Mouse (Mus musculus) ES-Bruce4 (cell line): ENCODE data around the gene Adss. TPM values are rescaled to one million over a fixed set of nuclear protein-coding genes. Genes with fewer than 3 reads are reported as not detected.
"Not testable (repeated sequence)": the region's sequence is repeated elsewhere in the genome, so short reads cannot be mapped to it uniquely, and the experiment has no call there.

Experiments used
- H3K27ac ChIP-seq: 2 replicates; pipeline ENCODE4 v1.5.1; 2012; ENCODE audit warnings: low read length, inconsistent platforms; ENCODE audit not compliant: insufficient read depth
- H3K27me3 ChIP-seq: 2 replicates; pipeline ENCODE4 v1.6.1; 2012; ENCODE audit warnings: mild to moderate bottlenecking, low read length, inconsistent platforms; ENCODE audit not compliant: control insufficient read depth, poor library complexity, insufficient read depth, severe bottlenecking
- H3K36me3 ChIP-seq: 2 replicates; pipeline ENCODE4 v1.6.1; 2012; ENCODE audit warnings: inconsistent platforms, mild to moderate bottlenecking, low read length, moderate library complexity; ENCODE audit not compliant: control insufficient read depth, poor library complexity, insufficient read depth, severe bottlenecking
- H3K4me1 ChIP-seq: one replicate; pipeline ENCODE4 v1.8.1; 2011; ENCODE audit warnings: low read length; ENCODE audit not compliant: control insufficient read depth, insufficient read depth
- H3K4me3 ChIP-seq: 2 replicates; pipeline ENCODE4 v1.5.1; 2011; ENCODE audit warnings: low read depth, mild to moderate bottlenecking, low read length
- H3K9ac ChIP-seq: 2 replicates; pipeline ENCODE4 v1.6.1; 2012; ENCODE audit warnings: low read depth, mild to moderate bottlenecking, inconsistent platforms; ENCODE audit not compliant: poor library complexity, severe bottlenecking
- H3K9me3 ChIP-seq: replicated peaks from 2 replicates; pipeline ENCODE4 v1.6.1; 2012; ENCODE audit warnings: mild to moderate bottlenecking, low read length, inconsistent platforms; ENCODE audit not compliant: control insufficient read depth, poor library complexity, insufficient read depth, severe bottlenecking
- CTCF ChIP-seq: IDR thresholded peaks from one replicate; pipeline ENCODE4 v1.8.1; 2011; ENCODE audit warnings: low read depth, low read length
- EP300 ChIP-seq: IDR thresholded peaks from 2 replicates; pipeline ENCODE4 v1.6.1; 2011; ENCODE audit warnings: low read depth, low read length; ENCODE audit not compliant: insufficient read depth
- POLR2A ChIP-seq: IDR thresholded peaks from one replicate; pipeline ENCODE4 v1.8.1; 2011; ENCODE audit warnings: low read length; ENCODE audit not compliant: insufficient read depth
- polyA plus RNA-seq: library from polyadenylated mRNA; stranded (reverse); fragments of >200 nt; gene quantifications from 2 replicates; pipeline ENCODE4 v1.2.4, GENCODE M21; 2011; ENCODE audit warnings: low read depth; ENCODE audit not compliant: missing spikeins, insufficient read depth, insufficient read length

Gene Adss
- 157 and 166 TPM in 2 replicates for polyA plus RNA-seq

DNA sequence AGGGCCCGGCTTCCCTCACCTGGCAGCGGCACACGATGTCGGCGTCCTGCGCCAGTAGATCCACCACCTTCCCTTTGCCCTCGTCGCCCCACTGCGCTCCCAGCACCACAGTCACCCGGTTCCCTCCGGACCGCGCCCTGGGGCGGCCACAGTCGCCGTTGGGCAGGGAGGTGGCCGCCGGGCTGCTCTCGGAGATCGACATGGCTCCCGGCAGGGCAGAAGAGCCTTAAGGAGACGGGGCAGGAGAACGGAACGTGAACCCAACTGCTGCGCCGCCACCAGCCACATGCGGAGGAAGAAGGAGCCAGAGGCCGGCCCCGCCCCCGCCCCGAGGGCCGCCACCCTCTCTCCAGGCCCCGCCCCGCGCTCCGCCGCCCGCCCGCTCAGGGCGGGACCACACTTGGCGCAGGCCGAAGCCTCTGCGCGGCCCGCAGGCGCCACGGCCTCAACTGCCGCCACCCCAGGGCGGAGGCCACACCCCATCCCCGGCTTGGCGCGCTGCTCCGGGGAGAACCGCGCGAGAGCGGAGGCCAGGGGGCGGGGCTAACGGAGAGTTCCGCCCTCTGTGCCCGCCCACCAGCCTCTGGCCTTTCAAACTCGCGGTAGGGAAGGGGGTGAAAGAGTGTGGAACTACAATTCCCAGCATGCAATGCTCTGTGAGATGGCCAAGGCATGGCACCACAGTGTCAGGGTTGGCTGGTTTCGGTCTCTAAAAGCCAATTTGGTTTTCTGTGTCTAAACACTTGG, at the start of gene Adss:
Adss (minus strand) TSS at position 319 of the 747 bp plus-strand sequence.
- peak within 1 kb of the TSS; percentile 48 for H3K27ac ChIP-seq

DNA sequence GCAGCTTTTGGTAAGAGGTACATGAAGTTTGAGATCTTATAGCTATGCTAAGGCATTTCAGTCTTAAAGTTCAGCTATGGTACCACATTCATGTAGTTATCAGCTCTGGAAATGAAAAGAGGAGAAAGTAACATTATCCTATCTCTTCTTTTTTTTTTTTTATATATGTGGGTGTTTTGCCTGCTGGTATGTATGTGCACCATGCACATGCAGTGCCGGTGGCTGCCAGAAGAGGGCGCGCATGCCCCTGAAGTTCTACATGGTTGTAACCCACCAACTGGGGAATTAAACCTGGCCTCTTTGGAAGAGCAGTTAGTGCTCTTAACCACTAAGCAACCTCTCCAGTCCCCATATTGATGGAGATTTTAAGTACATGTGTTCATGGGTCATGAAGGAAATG, 49.5 kb upstream of the Adss start:
- H3K4me3 ChIP-seq, H3K27me3 ChIP-seq, H3K36me3 ChIP-seq, H3K9me3 ChIP-seq, H3K27ac ChIP-seq, H3K4me1 ChIP-seq, H3K9ac ChIP-seq: not testable (repeated sequence)
- peak; percentile 57 for TF ChIP-seq CTCF

More for the DNA sequence above, at the start of gene Adss:
- H3K9ac ChIP-seq: peak within 1 kb of the TSS; percentile 82
- no peaks in the 10 kb centered on the region for H3K27me3 ChIP-seq
- H3K4me3 ChIP-seq: peak within 1 kb of the TSS; percentile 86
- peak; percentile 87 for TF ChIP-seq POLR2A
- no peak for TF ChIP-seq CTCF
- peaks cover 4% of the 10 kb centered on the region; the same call in 1 of the 2 replicates for H3K36me3 ChIP-seq
- no peaks in the 10 kb centered on the region for H3K4me1 ChIP-seq
- H3K9me3 ChIP-seq: no peaks in the 10 kb centered on the region

- not testable (repeated sequence) for H3K27ac ChIP-seq, H3K4me1 ChIP-seq, H3K9ac ChIP-seq, H3K36me3 ChIP-seq, H3K27me3 ChIP-seq, H3K9me3 ChIP-seq, H3K4me3 ChIP-seq
Measured at GRCm38 (mm10) chr1:177827776-177828175, 31.5 kb upstream of the Adss start.

GRCm38 (mm10) chr1:177806772-177807171, 10.5 kb upstream of the Adss start:
- peak; percentile 3 for TF ChIP-seq CTCF
- H3K36me3 ChIP-seq, H3K27ac ChIP-seq, H3K9me3 ChIP-seq, H3K4me1 ChIP-seq, H3K9ac ChIP-seq, H3K27me3 ChIP-seq, H3K4me3 ChIP-seq: not testable (repeated sequence)

- Histone ChIP-seq H3K4me1 (no peaks in the 10 kb centered on the region), H3K27ac (no peak overlapping the region)
Measured at GRCm38 (mm10) chr1:177803511-177803910, 7.2 kb upstream of the Adss start.

GRCm38 (mm10) chr1:177797151-177797755, 942 bp upstream of the Adss start:
- Histone ChIP-seq H3K9me3 (no peaks in the 10 kb centered on the region), H3K27ac (no peak overlapping the region), H3K9ac (peak overlapping the region; percentile 42; the same call in 1 of the 2 replicates), H3K4me3 (no peak overlapping the region), H3K27me3 (no peaks in the 10 kb centered on the region), H3K4me1 (no peaks in the 10 kb centered on the region), H3K36me3 (peaks cover 4% of the 10 kb centered on the region; the same call in 1 of the 2 replicates)
- TF ChIP-seq CTCF: peak; percentile 54
- TF ChIP-seq EP300: no peak
- no peak for TF ChIP-seq POLR2A

More at GRCm38 (mm10) chr1:177803511-177803910, 7.2 kb upstream of the Adss start:
- TF ChIP-seq POLR2A (no peak), CTCF (no peak), EP300 (no peak)
- no peaks in the 10 kb centered on the region for H3K27me3 ChIP-seq
- no peaks in the 10 kb centered on the region for H3K9me3 ChIP-seq
- H3K4me3 ChIP-seq: no peak overlapping the region
- H3K9ac ChIP-seq: no peak overlapping the region
- no peaks in the 10 kb centered on the region for H3K36me3 ChIP-seq
